Mouse (Mus musculus) CH12.LX (cell line): ENCODE measurements around the gene Slc34a2. TPM values are rescaled to one million over a fixed set of nuclear protein-coding genes. Genes with fewer than 3 reads are reported as not detected.

Experiments used
- DNase-seq: peaks from one replicate; pipeline ENCODE4 v3.0.0-alpha.2; 2013; ENCODE audit errors: extremely low read depth
- H3K27ac ChIP-seq: 2 replicates; pipeline ENCODE4 v1.5.1; 2012; ENCODE audit warnings: low read depth, mild to moderate bottlenecking, control low read depth, moderate library complexity; ENCODE audit not compliant: insufficient read depth
- H3K27me3 ChIP-seq: replicated peaks from 2 replicates; pipeline ENCODE3; 2012; ENCODE audit warnings: inconsistent platforms
- H3K36me3 ChIP-seq, 2 experiments: replicated peaks in 1 of 2; 2 replicates each; pipeline versions ENCODE3 to v1.6.1; 2012; ENCODE audit warnings: inconsistent platforms in 1 of 2, low read length in 1 of 2, mild to moderate bottlenecking in 1 of 2, mixed read lengths in 1 of 2, moderate library complexity in 1 of 2; ENCODE audit not compliant: control insufficient read depth in 1 of 2, insufficient read depth in 1 of 2
- H3K4me1 ChIP-seq, 2 experiments: 2 replicates each; pipeline ENCODE4 v1.6.1; 2012; ENCODE audit warnings: inconsistent platforms in 1 of 2, moderate library complexity in 1 of 2; ENCODE audit not compliant: insufficient read depth in 2 of 2, control insufficient read depth in 1 of 2
- H3K4me2 ChIP-seq: 2 replicates; pipeline ENCODE4 v1.6.1; 2012; ENCODE audit warnings: low read depth, mild to moderate bottlenecking, control low read depth; ENCODE audit not compliant: poor library complexity, insufficient read depth, severe bottlenecking
- H3K4me3 ChIP-seq, 3 experiments: fragments of 150-350 bp in 1 of 3; sonication (generic) in 1 of 3; replicated peaks in 1 of 3; 2 replicates each; pipeline versions ENCODE3 to v1.5.1; 2011 to 2012; ENCODE audit warnings: low read depth in 2 of 3, low read length in 2 of 3, mild to moderate bottlenecking in 2 of 3, moderate library complexity in 2 of 3, control low read depth in 1 of 3, improper control_type of control experiment in 1 of 3, inconsistent platforms in 1 of 3, mixed read lengths in 1 of 3; ENCODE audit not compliant: poor library complexity in 1 of 3
- H3K79me2 ChIP-seq: replicated peaks from 2 replicates; pipeline ENCODE4 v1.6.1; 2012; ENCODE audit warnings: mild to moderate bottlenecking, moderate library complexity; ENCODE audit not compliant: control insufficient read depth, poor library complexity, insufficient read depth, severe bottlenecking; ENCODE audit errors: extremely low read depth
- H3K9ac ChIP-seq: 2 replicates; pipeline ENCODE4 v1.6.1; 2012; ENCODE audit warnings: low read depth, mild to moderate bottlenecking, control low read depth, moderate library complexity; ENCODE audit not compliant: insufficient read depth
- H3K9me3 ChIP-seq: replicated peaks from 2 replicates; pipeline ENCODE3; 2012; ENCODE audit warnings: low read length, inconsistent platforms, mixed read lengths
- BHLHE40 ChIP-seq: IDR thresholded peaks from 2 replicates; pipeline ENCODE4 v1.6.1; 2011; ENCODE audit warnings: mild to moderate bottlenecking, low read depth, low read length, improper control_type of control experiment
- CHD1 ChIP-seq: IDR thresholded peaks from 2 replicates; pipeline ENCODE4 v1.6.1; 2012; ENCODE audit warnings: low read depth, low read length, improper control_type of control experiment, inconsistent platforms
- CHD2 ChIP-seq: IDR thresholded peaks from 2 replicates; pipeline ENCODE4 v1.6.1; 2011; ENCODE audit warnings: low read length, improper control_type of control experiment
- CTCF ChIP-seq, 2 experiments: IDR thresholded peaks in 1 of 2; conservative IDR thresholded peaks in 1 of 2; 2 replicates each; pipeline ENCODE4 v1.5.1; 2011 to 2012; ENCODE audit warnings: low read depth in 2 of 2, low read length in 2 of 2, improper control_type of control experiment in 1 of 2, inconsistent platforms in 1 of 2, mild to moderate bottlenecking in 1 of 2, moderate library complexity in 1 of 2
- E2F4 ChIP-seq: IDR thresholded peaks from 2 replicates; pipeline ENCODE4 v1.6.1; 2011; ENCODE audit warnings: low read depth, low read length, improper control_type of control experiment; ENCODE audit not compliant: insufficient replicate concordance
- ELF1 ChIP-seq: IDR thresholded peaks from 2 replicates; pipeline ENCODE4 v1.6.1; 2014; ENCODE audit warnings: low read depth, mild to moderate bottlenecking, inconsistent platforms, low read length, improper control_type of control experiment
- EP300 ChIP-seq: IDR thresholded peaks from 2 replicates; pipeline ENCODE4 v1.6.1; 2011; ENCODE audit warnings: low read length, improper control_type of control experiment
- ETS1 ChIP-seq: conservative IDR thresholded peaks from 2 replicates; pipeline ENCODE4 v1.6.1; 2012; ENCODE audit warnings: low read depth, mild to moderate bottlenecking, inconsistent platforms, low read length, improper control_type of control experiment, moderate library complexity
- JUN ChIP-seq: IDR thresholded peaks from 2 replicates; pipeline ENCODE4 v1.6.1; 2011; ENCODE audit warnings: low read depth, mild to moderate bottlenecking, low read length, improper control_type of control experiment, moderate library complexity; ENCODE audit not compliant: insufficient read depth
- MAFK ChIP-seq: IDR thresholded peaks from 2 replicates; pipeline ENCODE4 v1.6.1; 2011; ENCODE audit warnings: low read length, improper control_type of control experiment; ENCODE audit not compliant: insufficient replicate concordance
- MAZ ChIP-seq: IDR thresholded peaks from 2 replicates; pipeline ENCODE4 v1.6.1; 2012; ENCODE audit warnings: low read depth, mild to moderate bottlenecking, inconsistent platforms, low read length, improper control_type of control experiment, moderate library complexity
- MEF2A ChIP-seq: IDR thresholded peaks from 2 replicates; pipeline ENCODE4 v1.6.1; 2014; ENCODE audit warnings: low read depth, mild to moderate bottlenecking, inconsistent platforms, low read length, improper control_type of control experiment, borderline replicate concordance
- MXI1 ChIP-seq: IDR thresholded peaks from 2 replicates; pipeline ENCODE4 v1.6.1; 2011; ENCODE audit warnings: mild to moderate bottlenecking, low read depth, low read length, improper control_type of control experiment
- MYC ChIP-seq: IDR thresholded peaks from 2 replicates; pipeline ENCODE4 v1.6.1; 2011; ENCODE audit warnings: low read depth, mild to moderate bottlenecking, improper control_type of control experiment, low read length
- NELFE ChIP-seq: IDR thresholded peaks from 2 replicates; pipeline ENCODE4 v1.6.1; 2011; ENCODE audit warnings: low read depth, low read length, improper control_type of control experiment
- PAX5 ChIP-seq: IDR thresholded peaks from 2 replicates; pipeline ENCODE4 v1.6.1; 2012; ENCODE audit warnings: low read length, inconsistent platforms, mixed read lengths
- POLR2A ChIP-seq: IDR thresholded peaks from 2 replicates; pipeline ENCODE4 v1.6.1; 2011; ENCODE audit warnings: low read depth, mild to moderate bottlenecking, improper control_type of control experiment, low read length
- SMC3 ChIP-seq: IDR thresholded peaks from 2 replicates; pipeline ENCODE4 v1.6.1; 2011; ENCODE audit warnings: low read depth, low read length, improper control_type of control experiment
- TBP ChIP-seq: conservative IDR thresholded peaks from 2 replicates; pipeline ENCODE4 v1.6.1; 2011; ENCODE audit warnings: low read depth, low read length, improper control_type of control experiment
- USF1 ChIP-seq: IDR thresholded peaks from 2 replicates; pipeline ENCODE4 v1.6.1; 2014; ENCODE audit warnings: low read depth, mild to moderate bottlenecking, inconsistent platforms, low read length, improper control_type of control experiment
- USF2 ChIP-seq: conservative IDR thresholded peaks from 2 replicates; pipeline ENCODE4 v1.6.1; 2011; ENCODE audit warnings: low read depth, low read length, improper control_type of control experiment
- ZC3H11A ChIP-seq: IDR thresholded peaks from 2 replicates; pipeline ENCODE4 v1.6.1; 2012; ENCODE audit warnings: low read depth, mild to moderate bottlenecking, inconsistent platforms, low read length, improper control_type of control experiment
- ZKSCAN1 ChIP-seq: IDR thresholded peaks from 2 replicates; pipeline ENCODE4 v1.6.1; 2012; ENCODE audit warnings: low read depth, inconsistent platforms, low read length, improper control_type of control experiment, borderline replicate concordance
- ZNF384 ChIP-seq: IDR thresholded peaks from 2 replicates; pipeline ENCODE4 v1.6.1; 2012; ENCODE audit warnings: low read depth, low read length, improper control_type of control experiment, inconsistent platforms
- dilution Hi-C: fragments of 300-500 bp; cut with MboI; formaldehyde crosslinking; loops from 2 replicates; pipeline ENCODE4 v1.14.3; 2020; ENCODE audit warnings: low sequenced_read_pairs; ENCODE audit not compliant: extremely low pct_unique_long_range_greater_than_20kb, extremely low pct_ligation_motif_present
- in situ Hi-C: fragments of 300-500 bp; cut with MboI; formaldehyde crosslinking; loops from 3 replicates; pipeline ENCODE4 v1.14.3; 2019; ENCODE audit warnings: low sequenced_read_pairs, low pct_ligation_motif_present, low pct_unique_long_range_greater_than_20kb, mixed read lengths
- polyA plus RNA-seq: library from polyadenylated mRNA; unstranded; fragments of >175 nt; gene quantifications from 2 replicates; pipeline ENCODE4 v1.2.1, GENCODE M21; 2012; ENCODE audit warnings: low read depth; ENCODE audit not compliant: insufficient read length
- total RNA-seq, 2 experiments: library from RNA; depleted of rRNA; stranded (reverse); fragments of 300-350 nt in 1 of 2; fragments of >200 nt in 1 of 2; gene quantifications; 2 replicates each; pipeline ENCODE4 v1.2.3; 2012 to 2014

Gene Slc34a2
- total and polyA plus RNA-seq, 3 experiments: not detected

- Histone ChIP-seq H3K9ac (no peak overlapping the region), H3K36me3 (no peaks in the 10 kb centered on the region), H3K27me3 (no peaks in the 10 kb centered on the region), H3K4me2 (no peak overlapping the region), H3K9me3 (peaks cover 2% of the 10 kb centered on the region), H3K4me1 (no peaks in the 10 kb centered on the region), H3K79me2 (no peaks in the 10 kb centered on the region), H3K4me3 (no peak overlapping the region), H3K27ac (no peak overlapping the region)
- dilution Hi-C loops: no loop called here
- TF ChIP-seq E2F4 (no peak), USF1 (no peak), ELF1 (no peak), EP300 (no peak), BHLHE40 (no peak), NELFE (no peak), CHD1 (no peak), TBP (no peak), ZC3H11A (no peak), POLR2A (no peak), MXI1 (no peak), USF2 (no peak), CHD2 (no peak)
- DNase-seq: no peak
- in situ Hi-C loops: no loop called here
Observed at GRCm38 (mm10) chr5:53018316-53018715, 19.6 kb upstream of the Slc34a2 start.

- Histone ChIP-seq H3K79me2 (no peaks in the 10 kb centered on the region), H3K36me3 (no peaks in the 10 kb centered on the region), H3K27me3 (no peaks in the 10 kb centered on the region), H3K4me2 (no peak overlapping the region), H3K4me3 (no peak overlapping the region), H3K9me3 (peaks cover 4% of the 10 kb centered on the region), H3K27ac (no peak overlapping the region), H3K4me1 (no peaks in the 10 kb centered on the region), H3K9ac (no peak overlapping the region)
- in situ Hi-C loops: no loop called here
- no peak for TF ChIP-seq MAFK
- no peak for TF ChIP-seq ETS1
- TF ChIP-seq PAX5: no peak
- TF ChIP-seq USF1: no peak
- no peak for TF ChIP-seq SMC3
- TF ChIP-seq ELF1: no peak
- TF ChIP-seq CTCF (conservative IDR thresholded peaks at IDR 0.05 in 1 of 2, IDR thresholded peaks at IDR 0.05 in 1 of 2; ENCODE audit: low read depth in 2 of 2, low read length in 2 of 2): no peak
- TF ChIP-seq MAZ: no peak
- TF ChIP-seq ZKSCAN1: no peak
- no peak for TF ChIP-seq MYC
- TF ChIP-seq JUN: no peak
- TF ChIP-seq EP300: no peak
- no peak for TF ChIP-seq BHLHE40
- TF ChIP-seq MEF2A: no peak
- TF ChIP-seq ZNF384: no peak
- DNase-seq: no peak
- dilution Hi-C loops: no loop called here
Observed at GRCm38 (mm10) chr5:53023432-53023831, 14.4 kb upstream of the Slc34a2 start.
